Mouse (Mus musculus) neural tube, embryonic 15.5 days (tissue): ENCODE results near the gene Olfr1410. TPM values are rescaled to one million over a fixed set of nuclear protein-coding genes. Genes with fewer than 3 reads are reported as not detected.

Experiments
- ATAC-seq: fragments of 200-750 bp; cut with Nextera tagmentation; 2 replicates; pipeline ENCODE4 v1.8.0; 2017; ENCODE audit warnings: mild to moderate bottlenecking, moderate TSS enrichment, moderate library complexity; ENCODE audit not compliant: low FRiP score
- H3K27ac ChIP-seq: fragments of 300-500 bp; sonication (generic); replicated peaks from 2 replicates; pipeline ENCODE4 v1.5.1; 2015; ENCODE audit warnings: mild to moderate bottlenecking, inconsistent platforms
- H3K27me3 ChIP-seq: fragments of 300-500 bp; sonication (generic); replicated peaks from 2 replicates; pipeline ENCODE4 v1.6.1; 2015; ENCODE audit warnings: inconsistent platforms
- H3K36me3 ChIP-seq: fragments of 300-500 bp; sonication (generic); 2 replicates; pipeline ENCODE4 v1.6.1; 2015; ENCODE audit warnings: inconsistent platforms
- H3K4me1 ChIP-seq: fragments of 300-500 bp; sonication (generic); 2 replicates; pipeline ENCODE4 v1.6.1; 2015; ENCODE audit warnings: inconsistent platforms
- H3K4me2 ChIP-seq: fragments of 300-500 bp; sonication (generic); 2 replicates; pipeline ENCODE4 v1.6.1; 2015; ENCODE audit warnings: inconsistent platforms, mild to moderate bottlenecking, moderate library complexity
- H3K4me3 ChIP-seq: fragments of 300-500 bp; sonication (generic); replicated peaks from 2 replicates; pipeline ENCODE4 v1.5.1; 2015; ENCODE audit warnings: mild to moderate bottlenecking, inconsistent platforms
- H3K9ac ChIP-seq: fragments of 300-500 bp; sonication (generic); replicated peaks from 2 replicates; pipeline ENCODE4 v1.6.1; 2015; ENCODE audit warnings: mild to moderate bottlenecking, inconsistent platforms
- H3K9me3 ChIP-seq: fragments of 300-500 bp; sonication (generic); replicated peaks from 2 replicates; pipeline ENCODE4 v1.6.1; 2016; ENCODE audit warnings: inconsistent platforms
- WGBS: fragments of 180-500 bp; shearing (Covaris S2); methylation state at CpG from one replicate; pipeline ENCODE4 v1.1.7; 2015; ENCODE audit warnings: mixed read lengths; 5-methylcytosine and 5-hydroxymethylcytosine counted together
- polyA plus RNA-seq: library from polyadenylated mRNA; unstranded; fragments of >200 nt; fragmentation: Nextera tagmentation; extraction: Ambion mirVana; gene quantifications from 2 replicates; pipeline ENCODE4 v1.2.1, GENCODE M21; 2015

Gene Olfr1410
- polyA plus RNA-seq, 1 experiment from 2014 or later: not detected

DNA sequence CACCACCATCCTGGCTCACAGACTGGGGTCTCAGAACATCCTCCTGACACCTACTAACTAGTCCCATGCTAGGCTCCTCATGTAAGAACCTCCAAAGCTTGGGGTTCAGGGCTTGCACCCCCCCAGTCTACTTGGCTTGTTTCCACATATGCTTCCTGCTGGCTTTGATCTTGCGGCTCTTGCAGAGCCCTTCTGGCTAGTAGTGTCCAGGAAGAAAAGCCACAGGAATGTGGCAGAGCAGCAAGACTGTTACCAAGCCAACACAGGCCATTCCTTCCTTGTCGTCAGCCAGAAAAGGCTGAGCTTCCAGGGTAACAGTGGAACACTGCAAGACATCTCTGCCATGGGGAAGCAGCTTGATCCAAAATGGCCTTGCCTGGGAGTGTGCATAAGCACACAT, 49.1 kb downstream of the Olfr1410 start:
- Histone ChIP-seq H3K27ac (no peak overlapping the region), H3K9ac (no peak overlapping the region), H3K9me3 (no peaks in the 10 kb centered on the region), H3K4me2 (no peak overlapping the region), H3K36me3 (no peaks in the 10 kb centered on the region), H3K4me1 (0 out of 2 replicates have a peak, but pooled peaks cover 7% of the 10 kb centered on the region), H3K4me3 (no peak overlapping the region), H3K27me3 (no peaks in the 10 kb centered on the region)
- no peak for ATAC-seq
- 60% methylated on average over 2 of the region's 2 CpGs for WGBS

DNA sequence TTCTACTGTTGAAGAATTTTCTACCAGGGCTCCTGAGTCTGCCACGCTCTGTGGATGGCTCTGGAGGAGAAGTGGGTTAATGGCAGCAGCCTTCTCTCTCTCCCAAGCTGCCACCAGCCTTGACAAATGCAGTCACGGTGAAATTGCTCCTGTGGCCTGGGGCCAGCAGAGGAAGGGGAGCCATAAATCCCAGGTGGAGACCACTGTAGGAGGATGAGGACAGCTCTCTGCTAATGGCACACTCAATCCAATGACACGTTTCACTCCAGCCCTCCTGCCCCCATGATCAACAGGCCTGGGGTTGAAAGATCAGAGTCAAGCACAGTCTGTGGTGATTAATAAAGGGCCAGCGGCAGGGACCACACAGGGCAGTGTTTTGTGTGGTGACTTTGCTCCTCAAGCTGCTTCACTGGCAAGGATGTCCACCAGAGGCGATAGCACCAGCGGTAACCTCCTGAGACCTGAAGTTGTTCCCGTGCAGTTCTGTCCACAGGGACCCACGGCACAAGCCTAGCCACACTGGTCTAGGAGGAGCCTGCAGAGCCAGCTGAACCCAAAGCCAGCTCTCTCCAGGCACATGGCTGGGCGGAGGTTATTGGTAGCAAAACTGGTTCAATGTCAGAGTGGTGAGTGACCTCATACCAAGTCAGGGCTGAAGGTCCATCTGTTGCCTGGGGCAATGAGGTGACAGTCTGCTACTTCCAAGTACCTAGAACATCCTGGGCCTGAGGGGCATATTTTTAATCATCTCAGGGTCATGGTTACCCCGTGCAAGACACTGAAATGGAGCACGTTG, 51.6 kb downstream of the Olfr1410 start:
- ATAC-seq: no peak
- WGBS: 63% methylated on average over 11 of the region's 11 CpGs
- H3K27ac ChIP-seq: no peak overlapping the region

GRCm38 (mm10) chr1:92659392-92659791, 53.8 kb downstream of the Olfr1410 start:
- Histone ChIP-seq H3K4me3 (no peak overlapping the region), H3K27ac (no peak overlapping the region), H3K4me1 (no peaks in the 10 kb centered on the region), H3K36me3 (no peaks in the 10 kb centered on the region), H3K27me3 (no peaks in the 10 kb centered on the region), H3K9ac (no peak overlapping the region), H3K9me3 (no peaks in the 10 kb centered on the region), H3K4me2 (no peak overlapping the region)
- ATAC-seq: no peak
- WGBS: 77% methylated on average over 5 of the region's 5 CpGs

More for the DNA sequence above, 51.6 kb downstream of the Olfr1410 start:
- H3K36me3 ChIP-seq: no peaks in the 10 kb centered on the region
- no peak overlapping the region for H3K4me3 ChIP-seq
- no peaks in the 10 kb centered on the region for H3K4me1 ChIP-seq
- H3K27me3 ChIP-seq: no peaks in the 10 kb centered on the region
- H3K9ac ChIP-seq: no peak overlapping the region
- no peak overlapping the region for H3K4me2 ChIP-seq
- H3K9me3 ChIP-seq: no peaks in the 10 kb centered on the region

Other genes starting within 250 kb of the Olfr1410 start
- gene Ndufa10, start 131.9 kb upstream of the Olfr1410 start, polyA plus RNA-seq: 343 and 359 TPM in 2 replicates
- not detected in 2 replicates for gene Olfr1416, start 120.7 kb upstream of the Olfr1410 start, polyA plus RNA-seq
- gene Olfr1415, start 109.7 kb upstream of the Olfr1410 start, polyA plus RNA-seq: not detected in 2 replicates
- not detected in 2 replicates for gene Olfr1414, start 87.1 kb upstream of the Olfr1410 start, polyA plus RNA-seq
- not detected in 2 replicates for gene Olfr1413, start 34.5 kb upstream of the Olfr1410 start, polyA plus RNA-seq
- gene Olfr1412, start 20.0 kb upstream of the Olfr1410 start, polyA plus RNA-seq: not detected in 2 replicates
- gene Olfr1411, start 11.4 kb upstream of the Olfr1410 start, polyA plus RNA-seq: not detected in 2 replicates
- gene Olfr12, start 12.0 kb downstream of the Olfr1410 start, polyA plus RNA-seq: not detected in 2 replicates
- 541 and 661 TPM in 2 replicates for gene Cops9, start 36.2 kb downstream of the Olfr1410 start, polyA plus RNA-seq
- gene Otos, start 43.1 kb downstream of the Olfr1410 start, polyA plus RNA-seq: 0.33 and 0.73 TPM in 2 replicates
- 63.1 and 64.6 TPM in 2 replicates for gene Gpc1, start 225.9 kb downstream of the Olfr1410 start, polyA plus RNA-seq